Mouse (Mus musculus) activated CD4-positive, CD25-positive, alpha-beta regulatory T cell, adult 4 months (primary cell): Measurements from ENCODE around the gene Ppp6r3. TPM values are rescaled to one million over a fixed set of nuclear protein-coding genes. Genes with fewer than 3 reads are reported as not detected.

Experiments
- ATAC-seq: one replicate; pipeline ENCODE4 v1.8.0; 2017
- polyA plus RNA-seq, 2 experiments: library from polyadenylated mRNA; unstranded; fragments of 100-300 nt; shearing (Covaris generic); gene quantifications; one replicate each; pipeline ENCODE4 v1.2.1; 2017

Gene Ppp6r3
- polyA plus RNA-seq, 2 experiments from 2014 or later, result 63.1 to 63.2 TPM

DNA sequence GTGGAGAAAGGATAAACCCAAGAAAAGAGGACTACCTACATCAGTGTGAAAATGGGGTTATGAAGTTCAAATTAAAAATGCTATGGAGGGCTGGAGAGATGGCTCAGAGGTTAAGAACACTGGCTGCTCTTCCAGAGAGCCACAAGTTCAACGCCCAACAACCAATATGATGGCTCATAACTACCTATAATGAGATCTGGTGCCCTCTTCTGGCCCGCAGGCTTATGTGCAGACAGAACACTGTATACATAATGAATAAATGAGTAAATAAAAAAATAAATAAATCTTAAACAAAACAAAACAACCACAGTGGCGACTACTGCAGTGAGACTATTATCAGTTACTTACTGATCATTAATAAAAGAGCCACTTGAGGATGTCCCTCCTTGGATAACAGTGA is 78.3 kb downstream of the Ppp6r3 start:
- ATAC-seq, result no peak

DNA sequence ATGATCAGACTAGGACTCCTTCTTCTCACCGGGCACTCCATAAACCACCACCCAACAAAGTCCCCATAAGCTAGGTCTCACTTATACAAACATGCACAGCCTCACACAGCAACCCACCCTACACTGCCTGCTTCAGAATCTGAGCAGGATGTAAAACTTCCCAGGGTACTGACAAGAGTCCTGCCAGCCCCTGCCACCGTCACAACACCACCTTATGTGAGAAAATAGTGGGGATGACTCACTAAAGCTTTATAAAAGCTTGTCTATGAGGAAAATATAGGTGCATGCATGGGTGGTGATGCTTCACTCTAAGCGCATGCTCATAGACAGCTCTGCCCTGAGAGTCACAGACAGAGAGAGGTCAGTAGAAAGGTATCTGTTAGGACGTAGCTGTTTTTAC is 85.7 kb downstream of the Ppp6r3 start:
- no peak for ATAC-seq

DNA sequence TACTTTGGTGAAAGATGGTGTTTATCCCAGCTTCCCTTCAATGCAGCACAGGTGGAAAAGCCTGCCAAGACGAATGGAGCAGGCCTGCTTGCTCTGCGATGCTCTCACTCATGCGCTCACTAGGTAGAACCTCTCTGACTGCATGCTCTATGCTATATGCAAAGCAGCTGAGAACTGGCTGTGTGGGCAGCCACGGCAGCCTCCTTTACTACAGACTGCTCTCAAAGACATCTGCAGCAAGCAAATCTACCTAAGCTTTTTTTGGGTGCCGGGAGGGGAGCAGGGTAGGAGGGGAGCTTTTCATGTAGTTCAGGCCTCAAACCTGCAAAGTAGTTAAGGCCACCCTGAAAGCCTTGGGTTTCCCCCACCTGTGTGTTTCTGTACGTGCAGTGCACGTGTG is 92.7 kb downstream of the Ppp6r3 start:
- no peak for ATAC-seq

DNA sequence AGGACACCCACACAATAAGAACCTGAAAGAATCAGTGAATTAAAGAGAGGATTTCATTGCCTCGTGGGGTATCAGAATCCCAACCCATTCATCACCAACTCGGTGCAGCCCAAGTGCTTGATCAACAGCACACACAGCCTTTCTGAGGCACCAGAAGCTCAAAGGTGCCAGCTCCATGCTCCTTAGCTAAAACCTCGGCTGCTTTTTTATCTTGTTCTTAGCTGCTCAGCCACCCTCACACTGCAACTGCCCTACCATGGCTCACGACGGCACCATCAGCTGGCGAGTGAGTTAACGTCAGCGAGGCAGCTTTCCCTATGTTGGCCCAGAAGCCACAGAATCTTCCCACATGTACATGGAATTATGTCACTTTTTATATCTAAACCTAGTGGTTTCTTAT is 95.4 kb downstream of the Ppp6r3 start:
- no peak for ATAC-seq

DNA sequence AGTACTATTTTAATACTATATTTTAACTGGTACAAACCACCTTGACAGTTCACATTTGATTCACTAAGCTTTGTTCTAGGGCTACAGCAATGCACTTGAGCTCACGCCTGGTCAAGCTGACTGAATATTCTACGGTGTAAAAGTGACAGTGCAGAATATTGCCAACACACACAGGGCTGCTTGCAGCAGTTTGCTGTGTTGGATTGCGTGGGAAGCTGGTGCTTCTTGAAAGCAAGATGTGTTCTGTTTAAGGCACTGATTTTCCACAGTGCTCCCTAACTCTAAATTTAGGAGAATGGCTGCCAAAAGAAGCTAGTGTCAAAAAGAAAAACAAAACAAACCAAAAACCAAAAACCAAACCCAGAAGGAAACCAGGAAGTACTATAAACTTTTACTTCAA is 98.6 kb downstream of the Ppp6r3 start:
- no peak for ATAC-seq

DNA sequence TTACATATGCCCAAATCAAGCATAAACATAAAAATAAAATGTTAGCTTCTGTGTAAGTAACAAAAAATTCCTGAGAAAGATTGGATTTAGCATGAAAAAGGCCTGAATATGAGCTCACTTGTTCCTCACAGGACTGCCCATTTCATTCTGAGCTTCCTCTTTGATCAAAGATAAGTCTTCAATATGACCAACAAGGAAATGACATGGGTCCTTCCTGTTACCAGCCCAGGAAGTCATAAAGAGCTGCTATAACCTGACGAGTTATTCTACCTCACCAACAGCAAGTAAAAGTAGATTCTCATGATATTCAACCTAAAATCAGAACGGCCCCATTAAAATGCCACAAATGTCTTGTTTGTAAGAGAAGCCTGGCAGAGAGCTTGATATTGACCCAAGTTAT is 104.3 kb downstream of the Ppp6r3 start:
- peak; percentile 23 for ATAC-seq

DNA sequence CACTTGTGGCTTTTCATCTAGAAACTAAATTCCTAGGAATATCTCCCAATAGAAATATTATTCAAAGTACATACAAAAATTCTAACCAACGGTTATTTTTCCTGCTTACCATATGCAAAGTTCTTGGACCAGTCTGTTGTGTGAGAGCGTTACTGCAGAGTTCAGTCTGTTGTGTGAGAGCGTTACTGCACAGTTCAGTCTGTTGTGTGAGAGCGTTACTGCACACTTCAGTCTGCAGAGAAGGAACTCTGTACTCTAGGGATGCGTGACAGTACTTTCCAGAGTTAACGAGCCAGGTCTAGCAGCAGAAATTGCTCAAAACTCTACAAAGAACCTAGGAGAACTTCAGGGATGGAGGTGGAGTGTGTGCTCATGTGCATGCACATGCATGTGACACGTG is 108.0 kb downstream of the Ppp6r3 start:
- ATAC-seq, result no peak

DNA sequence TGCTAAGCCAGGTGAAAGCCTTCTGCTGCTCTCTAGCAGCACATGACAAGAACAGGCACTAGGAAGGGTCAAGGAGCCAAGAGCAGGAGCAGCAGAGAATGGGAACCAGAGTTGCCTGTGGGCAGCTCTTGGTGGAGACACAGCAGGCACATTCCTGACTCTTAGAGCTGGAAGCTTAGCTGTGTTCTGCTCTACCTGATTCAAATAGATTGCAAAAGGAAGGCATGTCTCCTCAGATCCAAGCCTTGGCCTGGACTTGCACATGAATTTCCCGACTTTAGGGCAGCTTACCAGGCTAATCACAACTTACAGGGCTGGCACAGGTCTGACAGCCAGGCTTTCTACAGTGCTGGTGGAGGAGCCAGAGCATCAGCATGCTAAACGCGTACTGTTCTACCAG is 115.6 kb downstream of the Ppp6r3 start:
- no peak for ATAC-seq

DNA sequence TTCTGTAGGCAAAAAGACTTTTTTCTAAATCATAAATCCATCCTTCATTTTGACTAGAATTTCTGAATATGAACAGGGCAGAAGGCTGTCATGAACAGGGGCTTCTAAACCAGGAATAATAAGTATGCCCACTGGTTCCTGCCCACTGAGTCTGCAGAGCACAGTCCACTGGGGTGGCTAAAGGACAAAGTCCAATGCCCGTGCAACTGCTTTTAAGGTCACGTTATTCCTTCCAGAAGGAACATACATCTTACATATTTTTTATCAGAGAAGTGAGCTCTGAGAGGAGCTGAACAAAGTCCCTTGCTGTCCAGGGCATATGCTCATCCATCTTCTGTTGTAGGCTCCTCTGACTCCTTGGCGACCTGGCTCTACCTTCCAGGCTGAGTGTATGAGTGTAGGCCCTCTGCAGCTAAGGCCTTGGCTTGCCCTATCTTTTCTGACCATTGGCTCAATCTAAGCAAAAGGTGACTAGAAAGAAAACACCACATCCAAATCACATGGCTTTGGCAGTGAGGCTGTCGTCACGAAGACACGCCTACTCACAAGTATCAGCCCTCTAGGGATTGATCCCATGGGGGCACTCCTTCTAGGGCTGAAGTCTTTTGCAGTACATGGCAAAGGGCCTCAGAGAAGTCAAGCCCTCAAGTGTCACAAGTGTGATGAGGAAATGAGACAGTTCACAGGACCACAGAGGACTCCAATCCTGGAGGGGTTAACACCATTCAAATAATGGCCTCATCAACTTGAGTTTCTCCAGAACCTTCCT is 117.0 kb downstream of the Ppp6r3 start:
- no peak for ATAC-seq

DNA sequence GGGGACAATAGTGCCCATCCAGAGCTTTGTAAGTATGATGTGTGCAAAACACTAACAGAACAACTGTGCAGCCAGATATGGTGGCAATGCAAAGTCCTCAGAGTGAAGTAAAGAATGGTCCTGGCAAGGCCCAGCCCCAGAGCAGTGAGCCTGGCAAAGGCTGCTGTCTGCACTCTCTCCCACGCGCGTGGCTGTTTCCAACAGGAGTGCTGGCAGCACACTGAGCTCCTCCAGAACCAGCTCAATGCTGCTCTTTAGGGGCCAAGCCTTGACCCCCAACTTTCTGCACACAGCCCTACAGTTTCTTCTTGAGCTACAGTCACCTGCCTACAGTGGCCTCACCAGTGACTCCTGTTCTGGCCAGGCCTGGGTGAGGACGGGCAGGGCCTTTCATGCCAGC is 117.8 kb downstream of the Ppp6r3 start:
- ATAC-seq, result no peak

DNA sequence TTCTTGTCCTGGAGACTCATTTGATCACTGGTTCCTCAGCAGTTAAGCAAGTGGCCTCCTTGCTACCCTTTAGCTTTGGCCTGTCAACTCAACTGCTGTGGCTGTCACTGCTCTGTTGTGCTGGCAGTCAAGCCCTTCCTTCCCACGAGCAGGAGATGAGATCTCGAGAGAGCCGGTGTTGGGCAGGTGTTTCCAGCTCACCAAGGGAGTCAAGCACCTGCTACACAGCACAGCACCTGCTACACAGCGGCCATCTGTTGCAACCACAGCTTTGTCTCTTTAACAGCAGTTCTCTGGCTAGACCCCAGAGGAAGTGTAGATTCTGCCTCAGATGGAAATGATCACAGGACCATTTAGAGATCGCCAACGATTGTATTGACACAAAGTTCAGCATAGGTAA is 123.9 kb downstream of the Ppp6r3 start:
- no peak for ATAC-seq

DNA sequence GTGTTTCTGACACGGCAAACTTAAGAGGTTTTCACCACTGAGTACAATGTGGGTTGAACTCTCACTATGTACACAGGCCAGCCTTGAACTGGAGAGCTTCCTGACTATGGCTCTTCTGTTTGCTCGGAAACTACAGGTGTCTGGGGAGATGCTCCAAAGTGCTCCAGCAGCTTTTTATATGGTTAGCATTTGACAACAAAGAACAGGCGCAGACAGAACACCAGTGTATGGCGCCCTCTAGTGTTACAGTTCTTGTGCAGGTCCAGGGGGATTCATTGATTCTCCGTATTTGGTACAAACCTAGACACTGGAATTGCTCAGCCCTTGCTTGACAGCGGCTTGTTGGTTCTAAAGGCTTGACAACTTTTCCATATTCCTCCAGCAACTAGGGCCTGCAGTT is 124.4 kb downstream of the Ppp6r3 start:
- ATAC-seq, result no peak

DNA sequence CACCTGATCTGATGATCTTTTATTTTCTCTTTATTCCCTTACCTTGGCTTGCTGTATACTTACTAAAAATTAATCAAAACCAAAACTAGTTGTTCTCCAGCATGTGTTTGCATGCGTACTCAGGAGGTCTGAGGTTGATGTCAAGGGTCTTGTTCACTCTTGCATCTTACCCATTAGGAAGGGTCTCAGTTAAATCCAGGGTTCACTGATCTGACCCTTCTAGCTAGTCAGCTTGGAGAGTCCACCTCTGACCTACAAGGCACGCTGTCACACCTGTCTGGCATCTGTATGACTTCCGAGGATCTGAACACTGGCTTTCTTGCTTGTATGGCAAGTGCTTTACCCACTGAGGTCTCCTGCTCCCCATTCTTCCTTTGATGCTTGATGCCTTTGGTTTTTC is 124.8 kb downstream of the Ppp6r3 start:
- ATAC-seq, result no peak

DNA sequence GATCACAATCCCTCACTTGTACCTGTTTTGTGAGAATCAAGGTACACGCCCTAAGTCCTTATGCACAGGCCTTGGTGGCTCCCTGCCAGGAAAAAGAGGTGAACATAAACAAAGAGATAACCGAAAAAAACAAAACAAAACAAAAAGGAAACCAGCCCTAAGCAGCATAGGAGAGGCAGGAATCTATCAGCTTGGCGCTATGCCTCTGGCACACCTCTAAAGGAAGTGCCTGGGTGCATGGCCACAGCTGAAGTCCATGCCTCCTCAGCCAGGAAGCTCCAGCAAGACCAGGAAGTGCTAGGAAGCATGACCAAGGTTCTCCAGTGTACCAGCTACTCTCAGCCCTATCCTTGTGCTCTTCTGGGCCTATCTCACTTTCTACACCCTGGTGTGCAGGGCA is 126.3 kb downstream of the Ppp6r3 start:
- no peak for ATAC-seq

DNA sequence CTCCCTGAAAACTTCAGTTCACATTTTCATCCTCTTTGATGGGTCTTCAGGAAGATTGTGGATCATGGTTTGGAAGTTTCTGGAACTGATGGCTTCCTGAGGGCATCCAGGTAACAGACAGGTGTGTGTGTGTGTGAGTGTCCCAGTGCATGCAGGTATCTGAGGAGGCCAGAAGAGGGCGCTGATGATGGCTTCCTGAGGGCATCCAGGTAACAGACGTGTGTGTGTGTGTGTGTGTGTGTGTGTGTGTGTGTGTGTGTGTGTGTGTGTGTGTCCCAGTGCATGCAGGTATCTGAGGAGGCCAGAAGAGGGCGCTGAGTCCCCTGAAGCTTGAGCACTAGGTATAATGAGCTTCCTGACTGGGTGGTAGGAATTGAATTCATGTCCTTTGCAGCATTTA is 128.2 kb downstream of the Ppp6r3 start:
- no peak for ATAC-seq

DNA sequence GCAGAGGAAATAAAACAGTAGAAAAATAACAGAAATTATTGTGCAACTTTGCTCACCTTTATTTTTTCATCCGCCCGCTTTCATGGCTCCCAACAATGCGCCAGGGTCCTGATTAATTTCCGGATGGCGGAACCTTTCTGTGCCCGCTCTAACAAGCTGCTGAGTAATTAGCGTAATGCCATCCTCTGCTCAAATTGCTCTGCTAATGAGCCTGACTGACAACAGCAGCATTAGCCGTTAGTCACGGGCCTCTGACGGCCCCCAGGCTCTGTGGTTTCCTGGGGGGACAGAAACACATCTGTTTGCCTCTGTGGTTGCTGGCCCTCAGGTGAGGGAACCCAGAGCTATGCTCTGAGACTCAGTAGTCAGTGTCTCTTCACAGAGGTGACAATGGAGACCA is 134.5 kb downstream of the Ppp6r3 start:
- no peak for ATAC-seq

DNA sequence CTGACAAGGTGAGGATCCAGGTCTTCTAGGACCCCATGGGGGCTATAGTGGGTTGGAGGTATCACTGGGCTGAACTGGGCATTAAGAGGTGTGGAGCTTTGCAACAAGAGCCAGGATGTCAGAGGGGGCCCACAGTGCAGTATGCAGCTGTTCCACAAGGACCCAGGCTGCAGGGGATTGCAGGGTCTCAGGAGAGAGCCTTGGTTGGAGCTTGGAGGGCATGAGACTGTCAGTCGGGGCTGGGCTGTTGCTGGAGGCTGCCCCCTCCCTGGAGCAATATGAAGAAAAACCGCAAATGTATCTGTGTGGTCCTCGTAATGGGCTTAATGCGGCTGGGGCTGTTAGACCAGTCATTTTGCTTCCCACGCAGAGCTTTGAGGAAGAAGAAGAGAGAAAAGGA is 134.9 kb downstream of the Ppp6r3 start:
- no peak for ATAC-seq

DNA sequence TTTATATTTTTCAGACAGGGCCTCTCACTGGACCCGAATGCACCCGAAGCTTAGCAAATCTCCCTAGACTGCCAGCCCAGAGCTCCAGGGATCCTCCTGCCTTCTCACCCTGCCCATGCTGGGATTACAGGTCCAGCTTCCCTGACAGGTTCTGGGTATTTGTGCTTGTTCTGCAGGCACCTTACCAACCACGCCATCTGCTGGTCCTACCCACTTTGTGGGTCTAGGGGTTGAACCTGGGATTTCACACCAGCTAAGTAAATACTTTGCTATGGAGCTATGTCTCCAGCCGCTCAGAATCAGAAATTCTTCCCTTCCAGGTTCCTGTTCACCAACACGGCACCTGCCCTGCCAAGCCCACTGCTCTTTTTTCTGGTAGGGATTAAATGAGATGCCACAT is 137.6 kb downstream of the Ppp6r3 start:
- no peak for ATAC-seq

DNA sequence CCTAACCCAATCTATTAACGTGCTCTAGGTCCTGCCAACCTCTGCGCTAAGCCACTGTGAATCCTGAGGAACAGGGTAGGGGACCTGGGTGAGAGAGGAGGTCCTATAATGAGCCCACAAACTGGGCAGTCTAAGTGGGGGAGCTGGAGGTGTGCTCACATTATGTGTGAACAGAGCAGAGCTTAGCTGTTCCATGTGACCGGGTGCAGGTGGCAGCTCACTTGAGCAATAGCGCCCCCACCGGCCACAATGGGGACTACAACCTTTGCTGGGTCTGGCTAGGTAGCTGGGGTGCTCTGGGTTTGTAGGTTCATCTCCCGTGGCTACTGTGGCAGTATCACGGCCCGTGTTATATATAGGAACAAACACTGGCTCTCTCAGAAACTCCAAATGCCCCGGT is 138.7 kb downstream of the Ppp6r3 start:
- no peak for ATAC-seq

DNA sequence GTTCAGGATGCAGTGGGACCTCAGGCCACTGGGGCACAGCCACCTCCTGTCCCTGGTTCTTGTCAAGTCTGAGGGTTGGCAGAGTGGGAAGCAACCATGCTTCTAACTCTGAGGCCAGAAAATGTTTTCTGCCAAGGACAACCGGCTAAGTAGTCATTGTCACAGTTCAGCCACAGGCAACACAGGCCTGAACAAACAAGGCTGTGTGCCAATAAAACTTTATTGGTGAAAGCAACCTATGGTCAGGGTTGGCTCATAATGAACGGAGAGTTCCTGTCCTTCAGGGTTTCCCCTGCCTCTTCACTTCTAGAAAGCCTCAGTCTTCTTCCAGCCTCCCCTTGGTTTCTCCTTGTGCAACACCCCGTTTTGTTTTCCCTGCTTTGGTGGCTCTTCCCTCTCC is 139.7 kb downstream of the Ppp6r3 start:
- no peak for ATAC-seq

DNA sequence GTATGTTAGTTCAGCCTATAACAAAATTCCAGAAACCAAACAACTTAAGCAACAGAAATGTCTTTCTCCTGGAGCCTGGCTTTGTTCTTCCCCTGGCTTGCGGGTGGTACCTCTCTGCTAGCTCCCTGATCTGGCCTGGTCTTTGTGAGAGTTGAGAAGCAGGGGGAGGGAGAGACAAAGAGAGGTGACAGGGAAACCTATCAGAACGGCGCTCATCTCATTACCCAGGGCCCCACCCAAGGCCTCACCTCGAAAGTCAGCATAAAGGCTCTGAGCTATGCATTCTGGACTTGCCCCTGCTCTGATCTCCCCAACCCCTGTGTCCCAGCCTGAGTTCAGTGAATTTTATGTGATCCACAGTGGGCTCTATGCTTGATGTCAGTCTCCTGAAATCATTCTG is 140.9 kb downstream of the Ppp6r3 start:
- ATAC-seq, result no peak

DNA sequence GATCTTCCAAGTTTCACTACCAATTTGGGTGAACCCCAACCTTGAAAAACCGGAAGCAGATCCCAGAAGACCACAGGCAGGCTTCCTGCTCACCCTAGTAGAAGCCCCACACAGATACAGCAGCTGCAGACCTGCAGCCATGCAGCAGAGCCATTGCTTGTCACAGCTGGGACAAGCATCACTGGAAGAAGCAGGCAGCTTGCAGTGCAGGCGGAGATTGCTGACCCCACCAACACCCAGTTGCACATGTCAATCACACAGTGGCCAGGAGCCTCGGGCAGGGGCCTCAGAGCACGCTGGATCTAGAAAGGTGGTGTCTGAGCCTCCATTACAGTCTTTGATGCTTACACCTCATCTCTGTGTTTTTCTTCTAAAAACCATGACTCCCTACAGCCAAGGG is 141.4 kb downstream of the Ppp6r3 start:
- ATAC-seq, result no peak

DNA sequence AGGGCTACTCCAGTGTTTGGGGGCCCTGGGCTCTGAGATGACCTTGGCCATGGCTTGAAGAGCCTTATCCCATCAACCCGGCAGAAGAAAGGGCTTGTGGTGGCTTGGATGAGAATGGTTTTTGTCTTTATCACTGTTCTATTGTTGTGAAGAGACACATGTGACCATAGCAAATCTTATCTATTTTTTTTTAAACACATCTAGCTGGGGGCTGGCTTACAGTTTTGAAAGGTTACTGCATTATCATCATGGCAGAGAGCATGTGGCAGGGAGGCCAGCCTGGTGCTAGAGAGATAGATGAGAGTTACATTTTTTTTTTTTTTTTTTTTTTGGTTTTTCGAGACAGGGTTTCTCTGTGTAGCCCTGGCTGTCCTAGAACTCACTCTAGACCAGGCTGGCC is 143.6 kb downstream of the Ppp6r3 start:
- no peak for ATAC-seq

DNA sequence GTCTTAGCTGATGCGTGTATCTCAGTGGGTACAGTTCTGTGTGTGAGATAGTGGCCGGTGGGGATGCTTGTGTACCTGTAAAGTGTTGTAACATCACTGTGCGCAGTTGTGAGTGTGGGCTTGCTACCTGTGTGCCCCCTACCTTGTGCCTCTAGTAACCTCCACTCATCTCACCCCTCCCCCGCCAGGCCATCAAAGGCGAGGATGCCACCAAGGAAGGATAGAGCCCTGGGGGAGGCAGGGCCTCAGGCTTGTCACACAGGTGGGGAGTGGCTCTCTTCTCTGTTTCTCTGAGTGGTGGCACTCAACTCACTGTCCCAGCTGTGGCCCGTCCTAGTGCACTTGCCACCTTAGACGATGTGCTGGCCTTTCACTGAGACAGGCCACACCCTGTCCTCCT is 144.5 kb downstream of the Ppp6r3 start:
- no peak for ATAC-seq

DNA sequence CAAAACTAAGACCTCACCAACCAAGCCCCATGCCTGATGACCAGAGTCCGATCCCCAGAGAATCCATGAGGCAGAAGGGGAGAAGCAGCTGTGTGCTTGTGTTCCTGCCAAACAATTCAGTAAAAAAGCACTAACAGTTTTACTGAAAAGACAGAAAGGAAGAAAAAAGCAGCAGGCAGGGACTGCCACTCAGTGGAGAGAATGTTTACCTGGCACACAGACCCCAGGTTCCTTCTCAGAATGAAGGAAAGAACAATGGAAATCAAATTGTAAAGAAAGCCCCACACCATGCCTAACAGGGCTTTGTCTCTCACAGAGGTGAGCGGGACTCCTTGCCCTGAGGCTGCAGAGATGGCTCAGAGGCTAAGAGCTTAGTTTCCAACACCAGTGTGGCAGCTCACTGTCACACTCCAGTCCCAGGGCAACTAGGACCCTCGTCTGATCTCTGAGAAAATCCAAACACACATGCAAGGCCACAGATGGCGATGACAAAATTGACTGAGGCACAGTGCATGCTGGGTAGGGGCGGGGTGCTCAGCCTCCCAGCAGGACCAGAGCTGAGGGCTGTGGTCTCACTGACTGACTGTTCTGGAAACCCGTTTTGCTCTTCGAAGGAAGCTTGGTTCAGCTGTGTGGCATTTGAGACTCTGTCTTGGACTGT is 146.3 kb downstream of the Ppp6r3 start:
- no peak for ATAC-seq
